Mouse (Mus musculus) intestine, postnatal 0 days (tissue): Measurements from ENCODE around the gene Nupr1. TPM values are rescaled to one million over a fixed set of nuclear protein-coding genes. Genes with fewer than 3 reads are reported as not detected.

ENCODE experiments used
- ATAC-seq: fragments of 200-750 bp; cut with Nextera tagmentation; 2 replicates; pipeline ENCODE4 v1.8.0; 2017; ENCODE audit warnings: mild to moderate bottlenecking, moderate TSS enrichment, moderate library complexity
- H3K27ac ChIP-seq: fragments of 300-500 bp; sonication (generic); 2 replicates; pipeline ENCODE4 v1.5.1; 2014; ENCODE audit warnings: mild to moderate bottlenecking, low read depth, low read length, moderate library complexity
- H3K27me3 ChIP-seq: fragments of 300-500 bp; sonication (generic); replicated peaks from 2 replicates; pipeline ENCODE4 v1.6.1; 2014; ENCODE audit warnings: low read length, mixed read lengths; ENCODE audit not compliant: control insufficient read depth, insufficient read depth
- H3K36me3 ChIP-seq: fragments of 300-500 bp; sonication (generic); 2 replicates; pipeline ENCODE4 v1.6.1; 2014; ENCODE audit warnings: mild to moderate bottlenecking, moderate library complexity; ENCODE audit not compliant: control insufficient read depth, insufficient read depth
- H3K4me1 ChIP-seq: fragments of 300-500 bp; sonication (generic); replicated peaks from 2 replicates; pipeline ENCODE4 v1.6.1; 2014; ENCODE audit warnings: antibody characterized with exemption, low read length, mixed read lengths; ENCODE audit not compliant: control insufficient read depth, insufficient read depth
- H3K4me2 ChIP-seq: fragments of 300-500 bp; sonication (generic); replicated peaks from 2 replicates; pipeline ENCODE4 v1.6.1; 2014; ENCODE audit warnings: low read depth, mild to moderate bottlenecking, moderate library complexity
- H3K4me3 ChIP-seq: fragments of 300-500 bp; sonication (generic); 2 replicates; pipeline ENCODE4 v1.5.1; 2014; ENCODE audit warnings: low read depth, low read length
- H3K9ac ChIP-seq: fragments of 300-500 bp; sonication (generic); 2 replicates; pipeline ENCODE4 v1.6.1; 2014; ENCODE audit warnings: mild to moderate bottlenecking, low read depth, low read length
- H3K9me3 ChIP-seq: fragments of 300-500 bp; sonication (generic); 2 replicates; pipeline ENCODE4 v1.6.1; 2016; ENCODE audit warnings: mixed run types; ENCODE audit not compliant: control insufficient read depth
- CTCF ChIP-seq: sonication (generic); IDR thresholded peaks from 2 replicates; pipeline ENCODE4 v1.5.1; 2016; ENCODE audit warnings: low read depth, mild to moderate bottlenecking, control low read depth, antibody characterized with exemption, moderate library complexity
- WGBS: fragments of 180-500 bp; shearing (Covaris S2); extraction: QIAGEN DNeasy Blood & Tissue Kit; methylation state at CpG from one replicate; pipeline ENCODE4 v1.1.7; 2014; 5-methylcytosine and 5-hydroxymethylcytosine counted together
- polyA plus RNA-seq: library from polyadenylated mRNA; unstranded; fragments of >200 nt; fragmentation: Nextera tagmentation; extraction: Ambion mirVana; gene quantifications from 2 replicates; pipeline ENCODE4 v1.2.1, GENCODE M21; 2015

Nupr1 gene
- 28.2 and 30.8 TPM in 2 replicates for polyA plus RNA-seq

DNA sequence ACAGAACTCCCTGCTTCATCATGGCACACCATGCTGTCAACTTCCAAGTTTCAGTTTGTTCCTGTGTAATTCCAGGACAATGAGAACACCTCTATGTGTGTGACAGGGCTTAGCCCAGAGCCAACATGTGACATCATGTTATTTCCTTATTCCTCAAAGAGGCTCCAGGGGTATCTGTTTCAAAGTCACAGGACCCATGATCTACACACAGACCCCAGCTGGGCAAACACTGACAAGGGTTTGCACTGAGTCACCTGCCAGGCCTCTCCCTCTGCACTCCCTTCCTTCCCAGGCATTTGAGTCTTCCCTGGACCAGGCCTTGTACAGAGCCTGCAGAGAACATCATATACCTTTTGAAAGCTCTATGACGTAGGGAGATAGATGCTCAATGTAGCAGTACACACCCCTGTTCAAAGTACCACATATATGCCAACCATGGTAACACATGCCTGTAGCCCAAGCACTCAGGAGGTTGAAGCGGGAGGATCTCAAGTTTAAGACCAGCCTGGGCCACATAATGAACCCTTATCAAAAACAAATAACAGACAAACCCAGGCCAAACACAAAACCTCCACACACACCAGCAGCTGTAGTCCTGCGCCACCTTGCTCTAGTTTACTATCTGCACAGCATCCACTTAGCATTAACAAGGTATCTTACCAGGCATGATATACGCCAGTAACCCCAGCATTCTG, at the start of gene Nupr1:
Gene Nupr1 (minus strand): TSS at position 38 of the 695 bp plus-strand sequence.
- peak; percentile 12; the same call in 1 of the 2 replicates for TF ChIP-seq CTCF
- ATAC-seq = peak; percentile 77
- WGBS = 68% methylated on average over 4 of the region's 4 CpGs
- Histone ChIP-seq H3K4me1 (no peaks in the 10 kb centered on the region; the same call in 1 of the 2 replicates), H3K36me3 (no peaks in the 10 kb centered on the region), H3K27me3 (no peaks in the 10 kb centered on the region), H3K4me3 (no peak within 1 kb of the TSS), H3K9me3 (no peaks in the 10 kb centered on the region), H3K27ac (peak within 1 kb of the TSS; percentile 31; the same call in 1 of the 2 replicates), H3K9ac (no peak within 1 kb of the TSS), H3K4me2 (no peak within 1 kb of the TSS)

DNA sequence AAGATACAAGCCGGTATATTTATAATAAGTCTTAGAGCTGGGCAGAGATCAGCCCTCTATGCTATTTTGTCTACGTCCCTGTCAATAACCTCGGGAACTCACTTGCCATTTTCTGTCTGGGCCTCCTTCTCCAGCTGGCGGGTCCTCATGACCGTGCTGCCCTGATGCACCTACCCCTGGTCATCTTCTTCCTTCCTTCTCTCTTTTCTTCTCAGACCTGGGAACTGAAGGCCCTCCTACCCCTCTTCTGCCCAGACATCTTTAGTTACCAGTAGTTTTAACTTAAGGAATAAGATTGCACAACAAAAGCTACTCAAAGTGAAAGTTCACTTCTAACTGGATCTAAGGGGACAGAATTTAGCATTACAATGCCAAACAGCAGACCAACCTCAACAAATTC, 49.0 kb upstream of the Nupr1 start:
- Histone ChIP-seq H3K27ac (no peak overlapping the region), H3K4me2 (no peak overlapping the region), H3K36me3 (no peaks in the 10 kb centered on the region), H3K4me1 (peaks cover 2% of the 10 kb centered on the region; the same call in 1 of the 2 replicates), H3K27me3 (no peaks in the 10 kb centered on the region), H3K9me3 (no peaks in the 10 kb centered on the region), H3K4me3 (no peak overlapping the region), H3K9ac (no peak overlapping the region)
- WGBS = 89% methylated on average over 5 of the region's 5 CpGs
- ATAC-seq = no peak
- TF ChIP-seq CTCF = no peak

GRCm38 (mm10) chr7:126678545-126679341, 48.1 kb upstream of the Nupr1 start:
- no peak for ATAC-seq
- H3K9ac ChIP-seq = no peak overlapping the region
- peaks cover 2% of the 10 kb centered on the region; the same call in 1 of the 2 replicates for H3K4me1 ChIP-seq
- H3K4me3 ChIP-seq = no peak overlapping the region
- TF ChIP-seq CTCF = peak; percentile 22; the same call in 1 of the 2 replicates
- H3K36me3 ChIP-seq = no peaks in the 10 kb centered on the region
- WGBS = 36% methylated on average over 8 of the region's 8 CpGs
- H3K27me3 ChIP-seq = no peaks in the 10 kb centered on the region
- no peaks in the 10 kb centered on the region for H3K9me3 ChIP-seq
- H3K4me2 ChIP-seq = no peak overlapping the region
- no peak overlapping the region for H3K27ac ChIP-seq

GRCm38 (mm10) chr7:126676631-126677220, 46.1 kb upstream of the Nupr1 start:
- no peak for TF ChIP-seq CTCF
- 71% methylated on average over 4 of the region's 4 CpGs for whole genome bisulfite sequencing
- H3K27me3 ChIP-seq = no peaks in the 10 kb centered on the region
- H3K9ac ChIP-seq = no peak overlapping the region
- no peak overlapping the region for H3K4me3 ChIP-seq
- peak overlapping the region; percentile 28; the same call in 1 of the 2 replicates for H3K27ac ChIP-seq
- peaks cover 2% of the 10 kb centered on the region; the same call in 1 of the 2 replicates for H3K4me1 ChIP-seq
- no peaks in the 10 kb centered on the region for H3K9me3 ChIP-seq
- ATAC-seq = no peak
- peaks cover 17% of the 10 kb centered on the region; the same call in 1 of the 2 replicates for H3K36me3 ChIP-seq
- H3K4me2 ChIP-seq = no peak overlapping the region

DNA sequence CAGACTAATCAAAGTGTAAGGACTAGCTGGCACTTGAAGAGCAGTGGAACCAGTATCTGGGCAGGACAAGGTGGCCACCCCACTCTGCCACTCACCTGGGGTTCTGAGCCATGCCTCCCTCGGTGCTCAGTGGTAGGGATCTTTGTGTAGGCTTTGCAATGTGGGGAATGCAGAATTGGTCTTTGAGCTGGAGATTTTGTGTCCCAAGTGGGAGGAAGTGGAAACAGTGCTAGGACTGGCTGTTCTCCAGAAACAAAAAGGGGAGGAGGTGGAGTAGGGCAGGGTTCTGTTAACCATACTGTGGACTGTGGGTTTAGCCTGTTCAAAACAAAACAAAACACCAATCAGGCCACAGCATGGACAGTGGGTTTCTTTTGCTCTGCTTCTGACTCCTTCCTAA, 45.5 kb upstream of the Nupr1 start, which contains the start of gene Sult1a1:
Gene Sult1a1 (minus strand): TSS at position 226 of the 400 bp plus-strand sequence.
- Histone ChIP-seq H3K27ac (peak within 1 kb of the TSS; percentile 60), H3K4me3 (no peak within 1 kb of the TSS), H3K27me3 (no peaks in the 10 kb centered on the region), H3K9me3 (no peaks in the 10 kb centered on the region), H3K4me2 (peak within 1 kb of the TSS; percentile 10; the same call in 1 of the 2 replicates), H3K9ac (no peak within 1 kb of the TSS), H3K4me1 (peaks cover 2% of the 10 kb centered on the region; the same call in 1 of the 2 replicates), H3K36me3 (peaks cover 22% of the 10 kb centered on the region; the same call in 1 of the 2 replicates)
- no peak for ATAC-seq
- TF ChIP-seq CTCF = no peak
- WGBS = 67% methylated on average over 1 of the region's 1 CpGs

DNA sequence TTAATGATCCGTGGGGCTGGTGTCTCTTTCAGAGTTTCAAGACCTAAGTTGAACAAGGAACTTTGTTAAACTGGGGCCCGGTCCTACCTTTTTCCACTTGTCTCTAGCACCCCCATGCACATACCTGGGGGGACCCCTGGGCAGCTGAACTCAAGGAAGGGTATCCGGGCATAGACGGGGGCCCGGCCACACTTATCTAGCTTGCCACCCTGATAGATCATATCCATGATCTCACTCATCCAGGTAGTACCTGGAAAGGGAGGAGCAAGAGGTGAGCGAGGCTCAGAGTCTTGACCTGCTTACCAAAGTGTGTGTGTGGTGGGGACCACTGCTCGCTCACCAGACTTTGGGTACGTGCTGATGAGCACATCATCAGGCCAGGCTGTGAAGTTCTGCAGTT, 44.4 kb upstream of the Nupr1 start:
- Histone ChIP-seq H3K4me3 (no peak overlapping the region), H3K27ac (no peak overlapping the region), H3K27me3 (no peaks in the 10 kb centered on the region), H3K9ac (no peak overlapping the region), H3K4me1 (peaks cover 2% of the 10 kb centered on the region; the same call in 1 of the 2 replicates), H3K9me3 (no peaks in the 10 kb centered on the region), H3K4me2 (no peak overlapping the region), H3K36me3 (peaks cover 29% of the 10 kb centered on the region; the same call in 1 of the 2 replicates)
- 96% methylated on average over 8 of the region's 8 CpGs for WGBS
- no peak for ATAC-seq
- no peak for TF ChIP-seq CTCF
